Mouse (Mus musculus): ENCODE results near the gene Htatip2. TPM values are rescaled to one million over a fixed set of nuclear protein-coding genes. Genes with fewer than 3 reads are reported as not detected.

Htatip2 gene
- polyA plus RNA-seq, 1 experiment: 14.6 TPM

- TF ChIP-seq CTCF (IDR thresholded peaks at IDR 0.05; ENCODE audit: low read depth, low read length) (no peak), EP300 (IDR thresholded peaks at IDR 0.05; ENCODE audit: insufficient read depth, low read depth, low read length) (no peak), POLR2A (IDR thresholded peaks at IDR 0.05; ENCODE audit: insufficient read depth, low read length) (no peak)
- Histone ChIP-seq H3K9me3 (replicated peaks; ENCODE audit: control insufficient read depth, insufficient read depth, low read length, poor library complexity, severe bottlenecking) (no peaks in the 10 kb centered on the region), H3K27me3 (ENCODE audit: control insufficient read depth, insufficient read depth, low read length, poor library complexity, severe bottlenecking) (no peaks in the 10 kb centered on the region)
Measured at GRCm38 (mm10) chr7:49764011-49764716, 5.2 kb downstream of the Htatip2 start.

GRCm38 (mm10) chr7:49766166-49766565 lies 7.3 kb downstream of the Htatip2 start:
- no peak overlapping the region for H3K4me3 ChIP-seq (ENCODE audit: low read depth, low read length)
- H3K27ac ChIP-seq (ENCODE audit: insufficient read depth, low read length): no peak overlapping the region
- H3K36me3 ChIP-seq (ENCODE audit: control insufficient read depth, insufficient read depth, low read length, poor library complexity, severe bottlenecking): no peaks in the 10 kb centered on the region
- H3K9me3 ChIP-seq (replicated peaks; ENCODE audit: control insufficient read depth, insufficient read depth, low read length, poor library complexity, severe bottlenecking): no peaks in the 10 kb centered on the region
- TF ChIP-seq EP300 (IDR thresholded peaks at IDR 0.05; ENCODE audit: insufficient read depth, low read depth, low read length): no peak
- no peak for TF ChIP-seq CTCF (IDR thresholded peaks at IDR 0.05; ENCODE audit: low read depth, low read length)
- TF ChIP-seq POLR2A (IDR thresholded peaks at IDR 0.05; ENCODE audit: insufficient read depth, low read length): no peak
- no peak overlapping the region for H3K9ac ChIP-seq (ENCODE audit: low read depth, poor library complexity, severe bottlenecking)
- no peaks in the 10 kb centered on the region for H3K27me3 ChIP-seq (ENCODE audit: control insufficient read depth, insufficient read depth, low read length, poor library complexity, severe bottlenecking)
- H3K4me1 ChIP-seq (ENCODE audit: control insufficient read depth, insufficient read depth, low read length): peaks cover 3% of the 10 kb centered on the region

More at GRCm38 (mm10) chr7:49764011-49764716, 5.2 kb downstream of the Htatip2 start:
- H3K4me3 ChIP-seq (ENCODE audit: low read depth, low read length): no peak overlapping the region
- no peaks in the 10 kb centered on the region for H3K36me3 ChIP-seq (ENCODE audit: control insufficient read depth, insufficient read depth, low read length, poor library complexity, severe bottlenecking)
- peak overlapping the region; percentile 47 for H3K9ac ChIP-seq (ENCODE audit: low read depth, poor library complexity, severe bottlenecking)
- peaks cover 3% of the 10 kb centered on the region for H3K4me1 ChIP-seq (ENCODE audit: control insufficient read depth, insufficient read depth, low read length)
- peak overlapping the region; percentile 63 for H3K27ac ChIP-seq (ENCODE audit: insufficient read depth, low read length)

GRCm38 (mm10) chr7:49768509-49768908 lies 9.6 kb downstream of the Htatip2 start:
- Histone ChIP-seq H3K9ac (ENCODE audit: low read depth, poor library complexity, severe bottlenecking) (no peak overlapping the region), H3K4me3 (ENCODE audit: low read depth, low read length) (no peak overlapping the region), H3K9me3 (replicated peaks; ENCODE audit: control insufficient read depth, insufficient read depth, low read length, poor library complexity, severe bottlenecking) (no peaks in the 10 kb centered on the region), H3K36me3 (ENCODE audit: control insufficient read depth, insufficient read depth, low read length, poor library complexity, severe bottlenecking) (peaks cover 2% of the 10 kb centered on the region; the same call in 1 of the 2 replicates), H3K27ac (ENCODE audit: insufficient read depth, low read length) (no peak overlapping the region), H3K27me3 (ENCODE audit: control insufficient read depth, insufficient read depth, low read length, poor library complexity, severe bottlenecking) (no peaks in the 10 kb centered on the region), H3K4me1 (ENCODE audit: control insufficient read depth, insufficient read depth, low read length) (peaks cover 2% of the 10 kb centered on the region)
- TF ChIP-seq CTCF (IDR thresholded peaks at IDR 0.05; ENCODE audit: low read depth, low read length) (no peak), POLR2A (IDR thresholded peaks at IDR 0.05; ENCODE audit: insufficient read depth, low read length) (no peak), EP300 (IDR thresholded peaks at IDR 0.05; ENCODE audit: insufficient read depth, low read depth, low read length) (no peak)

GRCm38 (mm10) chr7:49774396-49774795 lies 15.5 kb downstream of the Htatip2 start:
- no peak overlapping the region for H3K4me3 ChIP-seq (ENCODE audit: low read depth, low read length)
- H3K9ac ChIP-seq (ENCODE audit: low read depth, poor library complexity, severe bottlenecking): no peak overlapping the region
- H3K27me3 ChIP-seq (ENCODE audit: control insufficient read depth, insufficient read depth, low read length, poor library complexity, severe bottlenecking): no peaks in the 10 kb centered on the region
- peaks cover 3% of the 10 kb centered on the region for H3K4me1 ChIP-seq (ENCODE audit: control insufficient read depth, insufficient read depth, low read length)
- TF ChIP-seq POLR2A (IDR thresholded peaks at IDR 0.05; ENCODE audit: insufficient read depth, low read length): no peak
- no peak for TF ChIP-seq CTCF (IDR thresholded peaks at IDR 0.05; ENCODE audit: low read depth, low read length)
- TF ChIP-seq EP300 (IDR thresholded peaks at IDR 0.05; ENCODE audit: insufficient read depth, low read depth, low read length): no peak
- no peaks in the 10 kb centered on the region for H3K9me3 ChIP-seq (replicated peaks; ENCODE audit: control insufficient read depth, insufficient read depth, low read length, poor library complexity, severe bottlenecking)
- no peak overlapping the region for H3K27ac ChIP-seq (ENCODE audit: insufficient read depth, low read length)
- H3K36me3 ChIP-seq (ENCODE audit: control insufficient read depth, insufficient read depth, low read length, poor library complexity, severe bottlenecking): peaks cover 2% of the 10 kb centered on the region; the same call in 1 of the 2 replicates

- Histone ChIP-seq H3K4me1 (ENCODE audit: control insufficient read depth, insufficient read depth, low read length) (peaks cover 3% of the 10 kb centered on the region), H3K27ac (ENCODE audit: insufficient read depth, low read length) (peak overlapping the region; percentile 60), H3K9me3 (replicated peaks; ENCODE audit: control insufficient read depth, insufficient read depth, low read length, poor library complexity, severe bottlenecking) (no peaks in the 10 kb centered on the region), H3K4me3 (ENCODE audit: low read depth, low read length) (no peak overlapping the region), H3K36me3 (ENCODE audit: control insufficient read depth, insufficient read depth, low read length, poor library complexity, severe bottlenecking) (peaks cover 23% of the 10 kb centered on the region), H3K9ac (ENCODE audit: low read depth, poor library complexity, severe bottlenecking) (0 out of 2 replicates have a peak overlapping the region, but pooled peaks have one; percentile 78), H3K27me3 (ENCODE audit: control insufficient read depth, insufficient read depth, low read length, poor library complexity, severe bottlenecking) (no peaks in the 10 kb centered on the region)
- TF ChIP-seq POLR2A (IDR thresholded peaks at IDR 0.05; ENCODE audit: insufficient read depth, low read length): no peak
Measured at GRCm38 (mm10) chr7:49777585-49777984, 18.7 kb downstream of the Htatip2 start.

- no peaks in the 10 kb centered on the region for H3K9me3 ChIP-seq (replicated peaks; ENCODE audit: control insufficient read depth, insufficient read depth, low read length, poor library complexity, severe bottlenecking)
- TF ChIP-seq POLR2A (IDR thresholded peaks at IDR 0.05; ENCODE audit: insufficient read depth, low read length) (no peak), CTCF (IDR thresholded peaks at IDR 0.05; ENCODE audit: low read depth, low read length) (peak; percentile 87), EP300 (IDR thresholded peaks at IDR 0.05; ENCODE audit: insufficient read depth, low read depth, low read length) (0 out of 2 replicates have a peak, but pooled peaks have one; percentile 21)
- peak within 1 kb of the TSS; percentile 78 for H3K9ac ChIP-seq (ENCODE audit: low read depth, poor library complexity, severe bottlenecking)
- peak within 1 kb of the TSS; percentile 60 for H3K27ac ChIP-seq (ENCODE audit: insufficient read depth, low read length)
- H3K4me3 ChIP-seq (ENCODE audit: low read depth, low read length): peak within 1 kb of the TSS; percentile 76
- H3K36me3 ChIP-seq (ENCODE audit: control insufficient read depth, insufficient read depth, low read length, poor library complexity, severe bottlenecking): peaks cover 27% of the 10 kb centered on the region
- H3K27me3 ChIP-seq (ENCODE audit: control insufficient read depth, insufficient read depth, low read length, poor library complexity, severe bottlenecking): no peaks in the 10 kb centered on the region
- peaks cover 3% of the 10 kb centered on the region for H3K4me1 ChIP-seq (ENCODE audit: control insufficient read depth, insufficient read depth, low read length)
Measured at GRCm38 (mm10) chr7:49778114-49778901, 19.4 kb downstream of the Htatip2 start, which contains the start of gene Prmt3. Gene Prmt3, plus strand, starts transcription at chr7:49778346.

Data from ES-Bruce4 (cell line).